Mouse (Mus musculus) adrenal gland (tissue): Measurements from ENCODE around the gene Naa80.
"Not testable (repeated sequence)": the region's sequence is repeated elsewhere in the genome, so short reads cannot be mapped to it uniquely, and the experiment has no call there.

Experiments used
- intact Hi-C: fragments of 180-260 bp; cut with DNase I; formaldehyde crosslinking; loops from one replicate; pipeline ENCODE4 v1.15.1; 2025

Naa80 gene

DNA sequence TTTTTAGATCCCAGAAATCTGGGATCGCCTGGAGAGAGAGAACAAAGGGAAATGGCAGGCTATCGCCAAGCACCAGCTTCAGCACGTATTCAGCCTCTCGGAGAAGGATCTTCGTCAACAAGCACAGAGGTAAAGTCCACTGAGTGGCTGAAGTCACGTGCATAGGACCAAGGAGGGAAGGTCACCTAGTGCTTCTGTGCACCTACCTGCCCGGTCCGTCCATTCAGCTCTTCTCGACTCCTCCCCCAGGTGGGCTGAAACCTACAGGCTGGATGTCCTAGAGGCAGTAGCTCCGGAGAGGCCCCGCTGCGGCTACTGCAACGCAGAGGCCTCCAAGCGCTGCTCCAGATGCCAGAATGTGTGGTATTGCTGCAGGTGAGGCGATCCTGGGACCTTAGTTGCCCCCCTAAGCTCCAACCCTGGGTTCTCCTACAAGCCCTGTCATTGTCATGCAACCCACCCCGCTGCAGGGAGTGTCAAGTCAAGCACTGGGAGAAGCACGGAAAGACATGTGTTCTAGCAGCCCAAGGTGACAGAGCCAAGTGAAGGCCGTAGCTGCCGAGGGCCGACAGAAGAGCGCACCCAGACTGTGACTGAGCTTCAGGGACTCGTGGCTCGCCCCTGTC, 28.1 kb upstream of the Naa80 start:
- intact Hi-C loops = no loop called here

DNA sequence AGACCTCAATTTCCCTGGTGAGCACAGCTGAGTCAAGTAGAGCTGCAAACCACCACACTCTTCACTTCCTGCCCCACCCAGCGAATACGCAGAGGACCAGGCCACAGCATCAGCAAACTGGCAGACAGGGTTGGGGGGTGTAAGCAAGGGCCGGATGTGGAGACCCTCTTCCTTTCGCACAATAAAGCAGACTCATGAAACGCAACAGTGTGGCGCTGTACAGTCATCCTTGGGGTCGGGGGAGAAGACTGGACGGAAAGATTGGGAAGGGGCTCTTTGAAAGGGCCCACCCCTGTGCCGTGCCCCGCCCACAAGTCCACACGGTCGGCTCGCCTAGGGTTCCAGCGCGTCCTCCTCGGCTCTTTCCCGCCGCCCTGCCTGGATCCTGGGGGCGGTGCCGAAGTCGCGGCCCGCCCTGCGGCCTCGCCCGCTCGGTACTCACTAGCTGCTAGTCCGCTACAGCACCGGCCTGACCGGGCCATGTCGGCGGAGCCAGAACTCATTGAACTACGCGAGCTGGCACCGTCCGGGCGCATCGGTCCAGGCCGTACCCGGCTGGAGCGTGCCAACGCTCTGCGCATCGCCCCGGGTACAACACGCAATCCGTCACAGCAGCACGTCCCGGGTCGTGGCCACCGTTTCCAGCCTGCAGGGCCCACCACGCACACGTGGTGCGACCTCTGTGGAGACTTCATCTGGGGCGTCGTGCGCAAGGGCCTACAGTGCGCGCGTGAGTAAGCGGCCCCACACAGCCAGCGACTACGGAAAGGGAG, 27.4 kb upstream of the Naa80 start, which contains the start of gene Rassf1:
Gene Rassf1 (plus strand): TSS at position 439 of the 773 bp plus-strand sequence.
- intact Hi-C loops = no loop called here

DNA sequence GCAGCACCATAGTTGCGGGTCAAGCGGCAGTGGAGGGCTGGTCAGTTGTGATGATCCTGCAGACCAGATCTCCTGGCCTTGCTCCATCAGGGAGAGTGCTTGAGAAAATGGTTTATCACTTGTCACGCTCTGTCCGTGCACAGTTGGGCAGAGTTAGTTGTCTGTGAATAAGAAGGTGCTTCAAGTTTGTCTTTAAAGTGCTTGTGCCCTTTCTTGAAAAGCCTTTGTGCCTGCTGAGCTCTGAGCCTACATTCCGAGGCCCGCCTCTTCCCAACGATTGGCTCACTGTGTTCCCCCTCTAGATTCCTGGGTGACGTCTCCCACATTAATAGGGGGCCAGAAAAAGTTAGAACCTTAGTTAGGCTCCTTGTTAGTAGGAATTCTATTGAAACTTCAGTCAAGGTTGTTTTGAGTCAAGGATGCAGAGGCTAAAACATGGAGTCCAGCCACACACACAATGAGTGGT, 26.8 kb upstream of the Naa80 start:
- intact Hi-C loops = no loop called here

- intact Hi-C loops = no loop called here
Observed at GRCm38 (mm10) chr9:107552690-107553393, 25.8 kb upstream of the Naa80 start.

DNA sequence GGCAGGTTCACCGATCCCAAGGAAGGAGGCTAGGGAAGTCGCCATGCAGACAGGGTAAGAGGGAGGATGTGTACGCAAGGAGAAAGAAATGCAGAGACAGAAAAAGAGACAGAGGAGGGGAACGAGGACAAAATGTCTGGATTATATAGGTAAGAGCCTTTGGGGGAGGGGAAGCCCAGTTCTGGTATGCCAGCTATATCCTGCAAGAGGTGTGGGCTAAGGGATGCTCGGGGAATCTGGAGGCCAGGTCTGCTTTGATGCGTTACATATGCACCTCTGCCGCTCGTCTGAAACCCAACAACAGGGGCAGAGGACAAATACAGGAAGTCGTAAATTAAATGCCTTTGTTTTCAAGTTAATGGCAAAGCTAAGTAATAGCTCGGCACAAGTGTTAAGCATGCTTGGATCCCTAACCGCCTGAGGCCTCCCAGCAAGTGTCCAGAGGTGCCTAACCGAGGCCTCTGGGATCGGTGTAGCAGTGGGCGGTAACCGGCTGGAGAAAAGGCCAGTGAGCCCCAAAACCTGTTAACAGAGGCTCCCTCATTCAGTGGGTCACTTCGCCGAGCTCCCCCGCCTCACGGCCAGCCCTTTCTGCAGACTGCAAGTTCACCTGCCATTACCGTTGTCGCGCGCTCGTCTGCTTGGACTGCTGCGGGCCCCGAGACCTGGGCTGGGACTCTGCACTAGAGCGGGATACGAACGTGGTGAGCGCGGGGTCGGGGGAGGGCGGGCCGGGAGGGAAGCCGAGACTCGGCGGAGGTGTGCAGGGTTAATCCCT, 25.0 kb upstream of the Naa80 start:
- intact Hi-C loops = no loop called here

- intact Hi-C loops = no loop called here
Observed at GRCm38 (mm10) chr9:107554319-107554825, 24.3 kb upstream of the Naa80 start.

DNA sequence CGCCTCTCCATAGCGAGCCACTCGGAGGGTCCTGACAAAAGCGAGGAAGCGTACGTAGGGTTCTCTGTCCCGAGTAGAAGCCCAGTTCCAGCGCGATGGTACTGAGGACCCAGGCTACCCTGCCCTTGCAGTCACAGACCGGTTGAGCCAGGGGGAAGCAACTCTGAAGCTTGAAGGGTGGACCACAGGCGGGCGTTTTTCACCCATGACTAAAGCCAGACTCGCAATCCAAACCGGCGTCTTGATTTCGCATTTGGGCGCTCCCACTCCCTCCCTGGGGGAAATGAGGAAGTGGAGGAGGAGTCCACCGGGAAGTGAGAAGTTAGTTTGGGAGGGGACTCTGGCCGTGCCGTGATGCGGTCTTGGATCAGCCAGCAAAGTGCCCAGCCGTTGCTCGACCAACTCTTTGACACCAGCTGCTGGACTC, 23.6 kb upstream of the Naa80 start:
- intact Hi-C loops = no loop called here

GRCm38 (mm10) chr9:107555701-107556100, 23.0 kb upstream of the Naa80 start:
- intact Hi-C loops = no loop called here

GRCm38 (mm10) chr9:107556346-107556745, 22.3 kb upstream of the Naa80 start:
- intact Hi-C loops = no loop called here

DNA sequence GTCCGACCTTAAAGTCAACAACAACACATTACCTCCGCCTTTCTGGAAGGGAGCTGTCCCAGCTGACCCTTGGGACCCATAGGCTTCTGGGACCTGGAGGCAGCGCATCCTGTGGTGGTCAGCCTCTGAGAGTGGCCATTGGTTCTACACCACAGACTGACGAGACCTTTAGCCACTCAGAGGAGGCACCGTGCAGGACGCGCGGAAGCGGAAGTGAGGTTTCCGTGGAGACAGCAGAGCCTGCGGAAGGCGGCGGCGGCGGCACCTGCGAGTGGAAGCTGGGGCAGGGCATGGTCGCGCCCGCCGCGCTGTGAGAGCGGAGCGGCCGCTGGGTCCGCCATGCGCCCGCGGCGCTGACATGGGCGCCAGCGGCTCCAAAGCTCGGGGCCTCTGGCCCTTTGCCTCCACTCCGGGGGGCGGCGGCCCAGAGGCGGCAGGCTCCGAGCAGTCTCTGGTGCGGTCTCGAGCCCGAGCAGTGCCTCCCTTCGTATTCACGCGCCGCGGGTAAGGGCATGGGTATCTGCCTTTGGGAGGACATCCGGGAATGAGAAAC, 15.6 kb upstream of the Naa80 start, which contains the start of gene Tusc2:
Gene Tusc2 (plus strand): TSS at position 227 of the 553 bp plus-strand sequence.
- intact Hi-C loops = no loop called here

- intact Hi-C loops = not testable (repeated sequence)
Observed at GRCm38 (mm10) chr9:107565556-107565955, 13.1 kb upstream of the Naa80 start.

DNA sequence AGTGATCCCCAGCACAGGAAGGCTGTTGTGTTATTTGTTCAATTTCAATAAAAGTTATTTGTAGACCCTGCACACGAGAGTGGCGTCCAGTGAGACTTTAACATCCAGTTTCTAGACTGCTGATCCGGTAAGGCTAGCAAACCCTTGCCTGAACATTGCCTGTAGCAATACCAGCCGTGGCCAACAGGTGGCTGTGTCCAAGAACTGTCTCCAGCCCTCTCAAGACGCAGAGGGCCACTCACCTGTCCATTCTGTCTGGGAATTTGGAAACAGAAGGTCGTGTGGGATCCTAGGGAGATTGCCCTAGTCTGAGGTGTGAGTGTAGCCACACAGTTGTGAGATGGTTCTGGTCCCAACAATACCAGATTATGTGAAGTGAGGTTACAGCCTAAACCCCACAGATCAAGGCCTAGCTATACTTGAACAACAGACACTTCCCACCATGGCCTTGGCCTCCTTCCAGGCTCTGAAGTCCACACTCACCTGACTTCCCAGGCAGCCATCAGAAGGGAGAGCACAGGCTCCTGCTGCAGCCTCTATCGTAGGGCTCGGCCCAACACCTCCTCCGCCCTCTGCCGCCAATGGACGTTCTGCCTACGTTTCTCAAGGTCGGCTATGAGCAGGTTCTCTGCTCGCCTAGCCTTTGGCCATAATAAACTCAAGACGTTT, 12.5 kb upstream of the Naa80 start:
- intact Hi-C loops = no loop called here

DNA sequence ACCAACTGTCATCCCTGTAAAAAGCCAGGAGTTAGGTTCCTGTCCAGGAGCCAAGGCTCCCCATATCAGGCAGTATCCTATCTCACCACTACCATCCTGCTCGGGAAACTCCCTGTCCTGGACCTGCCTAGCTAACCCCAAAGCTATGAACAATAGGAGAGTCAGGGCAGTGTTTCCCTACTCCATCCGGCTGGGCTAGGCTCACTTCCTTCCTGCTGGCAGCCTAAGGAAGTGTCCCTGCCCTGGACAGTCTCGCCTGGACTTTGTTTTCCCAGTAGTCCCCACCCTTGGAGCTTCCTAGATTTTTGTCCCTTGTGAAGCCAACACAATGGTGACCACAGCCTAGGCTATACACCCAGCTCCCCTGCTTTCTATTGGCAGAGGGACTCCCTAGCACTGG, 11.8 kb upstream of the Naa80 start:
- intact Hi-C loops = no loop called here

GRCm38 (mm10) chr9:107567702-107568319, 10.9 kb upstream of the Naa80 start, which contains the start of gene Hyal2:
Gene Hyal2 (plus strand): TSS chr9:107567945.
- intact Hi-C loops = no loop called here

DNA sequence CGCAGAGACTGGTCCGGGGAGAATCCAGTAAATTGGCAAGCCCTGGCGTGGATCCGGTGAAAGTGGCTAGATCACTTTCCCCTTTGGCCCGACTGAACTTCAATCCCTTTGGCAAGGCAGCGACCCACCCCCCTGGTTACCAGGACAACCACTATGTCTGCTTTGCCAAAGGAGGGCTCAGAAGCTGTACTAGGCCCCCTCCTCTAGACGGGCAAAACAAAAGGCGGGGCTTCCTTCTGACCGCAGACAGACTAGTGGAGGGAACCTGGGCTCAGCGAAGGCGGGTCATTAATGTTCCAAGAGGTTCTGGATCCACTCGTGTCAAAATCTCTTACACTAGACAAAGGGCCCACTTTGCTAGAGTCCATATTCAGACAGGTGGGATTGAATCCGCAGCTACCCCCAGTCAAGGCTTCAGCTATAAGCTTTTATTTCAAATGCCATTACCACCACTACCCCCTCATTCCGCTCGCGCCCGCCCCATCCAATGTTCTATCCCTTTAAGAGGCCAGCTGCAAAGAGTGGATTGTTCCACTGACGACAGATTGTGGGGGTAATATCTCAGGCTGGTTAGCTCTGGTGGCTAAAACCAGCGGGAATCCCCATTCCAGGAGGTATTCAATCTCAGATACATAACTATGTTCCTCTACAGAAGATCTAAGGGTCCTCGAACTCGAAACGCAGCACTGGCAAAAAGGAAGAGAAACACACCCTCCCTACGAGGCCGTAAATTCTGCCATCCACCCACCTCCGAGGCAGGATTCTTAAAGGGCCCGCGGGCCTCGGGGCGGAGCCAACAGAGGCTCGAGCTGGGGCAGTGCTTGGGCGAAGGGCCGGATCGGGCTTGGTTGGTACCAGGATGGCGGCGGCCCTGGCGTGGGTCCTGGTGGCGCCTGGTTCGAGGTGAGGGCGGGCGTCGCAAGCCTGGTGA, 10.1 kb upstream of the Naa80 start:
- intact Hi-C loops = no loop called here

DNA sequence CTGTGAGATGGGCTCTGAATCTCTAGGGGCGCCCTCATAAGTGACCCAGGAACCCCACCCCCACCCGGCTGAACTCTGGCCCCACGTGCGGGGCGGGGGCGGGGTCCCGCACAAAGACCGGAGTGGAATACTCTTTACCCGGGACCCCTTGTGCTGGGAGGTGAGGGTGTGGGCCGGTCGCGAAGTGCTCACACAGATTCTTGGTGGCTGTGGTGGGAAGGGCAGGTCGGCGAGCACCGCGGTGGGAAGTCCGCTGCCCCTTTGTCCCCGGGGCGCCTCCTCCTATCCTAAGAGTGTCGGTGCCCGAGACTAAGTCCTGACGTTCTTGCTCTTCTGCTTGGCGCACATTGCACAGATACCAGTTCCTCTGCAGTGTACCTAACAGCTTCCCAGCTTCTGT, 9.4 kb upstream of the Naa80 start:
- intact Hi-C loops = no loop called here

GRCm38 (mm10) chr9:107570016-107570415, 8.7 kb upstream of the Naa80 start:
- intact Hi-C loops = no loop called here

DNA sequence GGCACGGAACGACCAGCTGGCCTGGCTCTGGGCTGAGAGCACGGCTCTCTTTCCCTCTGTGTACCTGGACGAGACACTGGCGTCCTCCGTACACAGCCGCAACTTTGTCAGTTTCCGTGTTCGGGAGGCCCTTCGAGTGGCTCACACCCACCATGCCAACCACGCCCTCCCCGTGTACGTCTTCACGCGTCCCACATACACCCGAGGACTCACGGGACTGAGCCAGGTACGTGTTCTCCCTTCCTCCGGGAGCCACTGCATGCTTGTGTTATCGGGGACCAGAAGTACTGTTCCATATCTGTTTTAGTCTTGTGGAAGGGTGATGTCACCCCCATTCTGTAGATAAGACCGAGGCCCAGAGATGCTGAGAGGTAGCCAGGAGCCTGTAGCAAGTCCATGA, 7.8 kb upstream of the Naa80 start:
- intact Hi-C loops = no loop called here
